Mouse (Mus musculus) ES-E14 (cell line): ENCODE measurements around the gene Rtn4. TPM values are rescaled to one million over a fixed set of nuclear protein-coding genes. Genes with fewer than 3 reads are reported as not detected.

Experiments
- DNase-seq: peaks from one replicate; pipeline ENCODE4 v3.0.0-alpha.2; 2013; ENCODE audit warnings: low read depth, low spot score
- H3K27ac ChIP-seq: 2 replicates; pipeline ENCODE4 v1.5.1; 2012; ENCODE audit warnings: low read depth, mild to moderate bottlenecking, low read length, moderate library complexity, mixed read lengths; ENCODE audit not compliant: poor library complexity, insufficient read depth, severe bottlenecking
- H3K36me3 ChIP-seq: 2 replicates; pipeline ENCODE4 v1.6.1; 2012; ENCODE audit warnings: mild to moderate bottlenecking, low read length, moderate library complexity, mixed read lengths; ENCODE audit not compliant: control insufficient read depth, poor library complexity, insufficient read depth, severe bottlenecking
- H3K4me1 ChIP-seq, 2 experiments: fragments of 150-350 bp in 1 of 2; sonication (generic) in 1 of 2; 2 replicates each; pipeline ENCODE4 v1.6.1; 2012; ENCODE audit warnings: low read length in 2 of 2, mild to moderate bottlenecking in 1 of 2, mixed read lengths in 1 of 2; ENCODE audit not compliant: control insufficient read depth in 2 of 2, insufficient read depth in 2 of 2, poor library complexity in 1 of 2
- H3K4me3 ChIP-seq, 2 experiments: fragments of 150-350 bp in 1 of 2; sonication (generic) in 1 of 2; 2 replicates each; pipeline ENCODE4 v1.5.1; 2012; ENCODE audit warnings: low read length in 2 of 2, low read depth in 1 of 2, mild to moderate bottlenecking in 1 of 2, mixed read lengths in 1 of 2; ENCODE audit not compliant: insufficient read depth in 1 of 2, poor library complexity in 1 of 2, severe bottlenecking in 1 of 2
- H3K9ac ChIP-seq: 2 replicates; pipeline ENCODE4 v1.6.1; 2012; ENCODE audit warnings: low read depth, mild to moderate bottlenecking, low read length, mixed read lengths; ENCODE audit not compliant: poor library complexity, insufficient read depth, severe bottlenecking
- H3K9me3 ChIP-seq: fragments of 150-350 bp; sonication (generic); 2 replicates; pipeline ENCODE4 v1.6.1; 2012; ENCODE audit warnings: low read depth, mild to moderate bottlenecking, low read length; ENCODE audit not compliant: control insufficient read depth, insufficient read depth
- CHD2 ChIP-seq: IDR thresholded peaks from 2 replicates; pipeline ENCODE4 v1.6.1; 2014; ENCODE audit warnings: mild to moderate bottlenecking, low read depth, low read length, inconsistent platforms
- HCFC1 ChIP-seq: IDR thresholded peaks from 2 replicates; pipeline ENCODE4 v1.6.1; 2012; ENCODE audit warnings: low read length, inconsistent platforms, borderline replicate concordance; ENCODE audit not compliant: insufficient read depth
- MAFK ChIP-seq: IDR thresholded peaks from 2 replicates; pipeline ENCODE4 v1.6.1; 2014; ENCODE audit warnings: mild to moderate bottlenecking, low read depth, low read length, inconsistent platforms; ENCODE audit not compliant: insufficient read depth
- ZC3H11A ChIP-seq: IDR thresholded peaks from 2 replicates; pipeline ENCODE4 v1.6.1; 2012; ENCODE audit warnings: low read depth, mild to moderate bottlenecking, inconsistent platforms, low read length, borderline replicate concordance
- ZNF384 ChIP-seq: IDR thresholded peaks from 2 replicates; pipeline ENCODE4 v1.6.1; 2012; ENCODE audit warnings: low read depth, low read length, inconsistent platforms
- in situ Hi-C, 2 experiments: fragments of 600-800 bp; cut with MboI; formaldehyde crosslinking; loops; one replicate each; pipeline ENCODE4 v1.15.1; 2025; ENCODE audit warnings: low sequenced_read_pairs in 2 of 2, inconsistent platforms in 1 of 2; ENCODE audit not compliant: unreplicated experiment in 2 of 2
- total RNA-seq: library from RNA; depleted of rRNA; stranded (reverse); fragments of 300-350 nt; gene quantifications from 2 replicates; pipeline ENCODE4 v1.2.3, GENCODE M21; 2012

The Rtn4 gene
- total RNA-seq, 1 experiment = 368 TPM

- no peak for DNase-seq
- H3K27ac ChIP-seq = no peak overlapping the region
- no peak for TF ChIP-seq ZNF384
- no peak for TF ChIP-seq CHD2
- no peak for TF ChIP-seq ZC3H11A
- no peak for TF ChIP-seq HCFC1
- no peak for TF ChIP-seq MAFK
- peaks cover 5% of the 10 kb centered on the region; the same call in 1 of the 2 replicates for H3K9me3 ChIP-seq
- no peak overlapping the region for H3K4me3 ChIP-seq
- no peaks in the 10 kb centered on the region for H3K4me1 ChIP-seq
- in situ Hi-C loops = no loop called here
- H3K9ac ChIP-seq = no peak overlapping the region
- H3K36me3 ChIP-seq = no peaks in the 10 kb centered on the region
Measured at GRCm38 (mm10) chr11:29660740-29661139, 32.0 kb upstream of the Rtn4 start.

GRCm38 (mm10) chr11:29667634-29668033 is 25.1 kb upstream of the Rtn4 start:
- no peaks in the 10 kb centered on the region for H3K9me3 ChIP-seq
- DNase-seq = no peak
- peaks cover 3 to 8% of the 10 kb centered on the region in 2 experiments for H3K4me1 ChIP-seq
- in situ Hi-C loops = no loop called here
- no peaks in the 10 kb centered on the region for H3K36me3 ChIP-seq
- no peak overlapping the region for H3K4me3 ChIP-seq
- no peak overlapping the region for H3K9ac ChIP-seq
- H3K27ac ChIP-seq = no peak overlapping the region
- TF ChIP-seq MAFK = no peak
- no peak for TF ChIP-seq HCFC1
- TF ChIP-seq ZNF384 = no peak
- TF ChIP-seq ZC3H11A = no peak
- TF ChIP-seq CHD2 = no peak

- no peaks in the 10 kb centered on the region for H3K36me3 ChIP-seq
- no peak overlapping the region for H3K4me3 ChIP-seq
- no peak for DNase-seq
- no peak overlapping the region for H3K9ac ChIP-seq
- in situ Hi-C loops = no loop called here
- TF ChIP-seq ZC3H11A = no peak
- TF ChIP-seq HCFC1 = no peak
- TF ChIP-seq ZNF384 = peak; percentile 94
- peaks cover 3 to 8% of the 10 kb centered on the region in 2 experiments for H3K4me1 ChIP-seq
- H3K27ac ChIP-seq = no peak overlapping the region
- no peaks in the 10 kb centered on the region for H3K9me3 ChIP-seq
Measured at GRCm38 (mm10) chr11:29669706-29670105, 23.0 kb upstream of the Rtn4 start.

GRCm38 (mm10) chr11:29673359-29673758 is 19.4 kb upstream of the Rtn4 start:
- in situ Hi-C loops = no loop called here
- Histone ChIP-seq H3K27ac (no peak overlapping the region), H3K4me1 (peaks cover 6 to 8% of the 10 kb centered on the region in 2 experiments), H3K9ac (no peak overlapping the region), H3K9me3 (no peaks in the 10 kb centered on the region), H3K4me3 (no peak overlapping the region), H3K36me3 (no peaks in the 10 kb centered on the region)
- DNase-seq = no peak
- TF ChIP-seq CHD2 (no peak), ZC3H11A (no peak), MAFK (no peak), HCFC1 (no peak), ZNF384 (no peak)

- no peak overlapping the region for H3K27ac ChIP-seq
- no peak overlapping the region for H3K9ac ChIP-seq
- H3K36me3 ChIP-seq = no peaks in the 10 kb centered on the region
- no peak overlapping the region for H3K4me3 ChIP-seq
- no peaks in the 10 kb centered on the region; the same call in 1 of the 2 replicates for H3K9me3 ChIP-seq
- DNase-seq = no peak
- 0 out of 2 replicates have a peak, but pooled peaks have one; percentile 24 for TF ChIP-seq ZNF384
- TF ChIP-seq HCFC1 = no peak
- no peak for TF ChIP-seq MAFK
- TF ChIP-seq ZC3H11A = 0 out of 2 replicates have a peak, but pooled peaks have one; percentile 7
- in situ Hi-C loops = no loop called here
- peaks cover 0 to 3% of the 10 kb centered on the region in 2 experiments; a peak in 1 of 4 replicates for H3K4me1 ChIP-seq
Measured at GRCm38 (mm10) chr11:29676718-29677117, 16.0 kb upstream of the Rtn4 start.
